Mouse (Mus musculus) lung, postnatal 36 days (tissue): Measurements from ENCODE around the gene Frmd4b.

Experiments
- DNase-seq: peaks from one replicate; pipeline ENCODE4 v3.0.0; 2022; ENCODE audit warnings: mixed read lengths

Gene Frmd4b

DNA sequence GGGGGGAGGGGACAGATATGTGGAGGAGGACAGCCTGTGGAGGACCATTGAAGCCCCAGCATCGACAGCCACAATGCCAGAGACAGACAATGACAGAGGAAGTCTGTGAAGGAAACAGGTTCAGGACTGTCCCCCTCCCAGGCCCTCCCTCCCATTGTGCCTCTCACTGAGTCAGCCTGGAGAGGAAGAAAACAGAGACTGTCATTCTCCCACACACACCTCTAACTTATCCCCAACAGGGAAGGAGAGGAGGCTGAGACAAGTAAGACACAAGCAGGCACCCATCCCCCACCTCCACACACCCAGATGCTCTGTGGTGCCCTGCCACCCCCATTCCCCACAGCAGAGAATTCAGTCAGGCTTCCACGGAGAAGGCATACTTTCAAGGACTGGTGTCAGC is 98.9 kb downstream of the Frmd4b start:
- DNase-seq: no peak

- no peak for DNase-seq
These were observed 99.6 kb downstream of the Frmd4b start for GRCm38 (mm10) chr6:97517616-97518235.

DNA sequence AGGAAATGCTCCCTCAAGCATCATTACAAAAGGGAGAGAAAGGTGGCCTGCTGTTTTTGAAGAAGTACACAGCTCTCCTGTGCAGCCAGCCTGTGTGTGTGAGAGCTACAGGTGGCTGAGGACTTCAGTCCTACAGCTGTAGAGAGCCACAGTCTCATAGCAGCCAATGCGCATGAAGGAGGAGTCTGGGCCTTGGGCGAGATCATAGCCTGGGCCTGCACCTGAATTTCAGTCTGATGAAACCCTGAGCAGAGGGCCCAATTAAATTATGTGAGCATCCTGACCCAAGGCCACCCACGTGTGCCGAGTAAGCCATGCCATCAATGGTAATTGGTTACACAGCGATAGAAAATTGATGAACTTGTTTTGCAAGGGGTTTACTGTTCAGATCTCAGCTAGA is 100.4 kb downstream of the Frmd4b start:
- no peak for DNase-seq

DNA sequence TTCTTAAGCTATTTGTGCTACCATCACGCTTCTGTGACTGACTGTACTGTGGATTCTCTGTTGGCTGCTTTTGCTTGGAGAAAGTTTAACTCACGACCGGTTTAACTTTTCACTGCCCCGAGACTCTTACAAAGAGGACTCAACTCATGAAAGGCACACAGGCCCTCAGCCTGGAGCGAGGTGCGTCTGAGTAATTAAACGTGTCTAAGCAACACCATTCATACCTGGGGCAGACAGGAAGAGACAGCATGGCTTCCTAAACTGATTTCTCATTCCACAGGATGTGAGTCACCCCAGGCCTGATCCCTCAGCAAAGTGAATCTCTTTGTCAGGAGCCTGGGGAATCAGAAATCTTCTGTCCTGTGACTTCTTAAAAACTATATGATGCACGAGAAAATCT is 106.6 kb downstream of the Frmd4b start:
- no peak for DNase-seq

GRCm38 (mm10) chr6:97509434-97509833 is 107.9 kb downstream of the Frmd4b start:
- peak; percentile 77 for DNase-seq

DNA sequence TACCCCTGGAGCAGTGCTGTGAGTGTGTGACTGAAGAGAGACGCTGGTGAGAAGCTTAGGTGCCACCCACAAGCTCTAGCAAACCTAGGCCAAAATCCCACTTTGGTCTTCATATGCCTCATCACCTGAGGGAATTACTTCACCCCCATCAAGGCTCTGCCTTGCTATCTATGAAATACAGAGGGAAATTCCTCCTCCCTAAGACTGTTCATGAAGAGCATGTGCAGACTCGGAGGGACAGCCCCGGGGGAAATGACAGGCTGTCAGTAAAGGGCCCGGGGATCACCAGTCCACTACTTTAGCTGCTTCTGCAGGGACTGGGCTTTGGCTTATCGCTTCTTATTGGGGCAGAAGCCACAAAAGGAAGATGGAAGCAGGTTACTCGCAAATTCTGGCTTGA is 108.9 kb downstream of the Frmd4b start:
- no peak for DNase-seq

GRCm38 (mm10) chr6:97507893-97508292 is 109.4 kb downstream of the Frmd4b start:
- peak; percentile 57 for DNase-seq

DNA sequence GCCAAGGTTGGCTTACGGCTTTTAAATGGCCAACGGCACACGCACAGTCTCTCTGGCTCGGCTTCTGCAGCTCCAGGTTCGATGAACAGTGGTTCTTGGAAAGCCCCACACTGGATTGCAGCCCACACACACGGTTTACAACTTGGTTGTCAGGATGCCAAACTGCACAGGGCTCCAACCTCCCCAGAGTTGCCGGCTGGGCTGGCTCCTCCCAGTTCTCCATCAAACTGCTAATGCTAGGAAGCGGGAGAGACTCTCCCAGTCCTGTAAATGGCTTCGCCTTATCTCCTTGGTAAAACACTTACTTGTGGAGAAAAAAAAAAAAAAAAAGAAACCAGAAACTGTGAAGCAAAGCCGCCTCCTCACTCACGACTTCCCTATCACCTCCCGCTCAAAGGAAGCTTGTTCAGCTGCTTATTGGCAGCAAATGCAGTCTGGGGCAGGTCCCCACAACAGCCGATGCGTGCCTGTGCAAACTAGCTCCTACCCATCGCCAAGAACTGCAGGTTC is 111.1 kb downstream of the Frmd4b start:
- peak; percentile 85 for DNase-seq

DNA sequence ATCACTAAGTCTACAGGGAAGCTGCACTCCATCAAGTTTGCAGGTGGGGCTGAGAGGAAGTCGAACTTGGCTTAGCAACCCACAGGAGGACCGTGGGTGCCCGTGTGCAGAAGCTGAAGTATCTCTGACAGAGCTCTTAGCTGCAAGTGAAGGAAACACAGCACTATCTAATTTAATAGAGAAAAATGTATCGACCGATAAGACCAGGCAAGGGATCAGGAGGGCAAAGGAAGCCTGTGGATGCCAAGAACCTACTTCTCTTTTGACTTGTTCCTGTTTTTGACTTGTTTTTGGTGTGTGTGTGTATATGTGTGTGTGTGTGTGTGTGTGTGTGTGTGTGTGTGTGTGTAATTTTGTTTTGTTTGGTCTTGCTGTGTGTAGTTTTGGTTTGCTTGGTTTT is 112.7 kb downstream of the Frmd4b start:
- no peak for DNase-seq

- DNase-seq: no peak
These were observed 116.3 kb downstream of the Frmd4b start for GRCm38 (mm10) chr6:97501000-97501399.

GRCm38 (mm10) chr6:97500246-97500645 is 117.1 kb downstream of the Frmd4b start:
- DNase-seq: no peak

DNA sequence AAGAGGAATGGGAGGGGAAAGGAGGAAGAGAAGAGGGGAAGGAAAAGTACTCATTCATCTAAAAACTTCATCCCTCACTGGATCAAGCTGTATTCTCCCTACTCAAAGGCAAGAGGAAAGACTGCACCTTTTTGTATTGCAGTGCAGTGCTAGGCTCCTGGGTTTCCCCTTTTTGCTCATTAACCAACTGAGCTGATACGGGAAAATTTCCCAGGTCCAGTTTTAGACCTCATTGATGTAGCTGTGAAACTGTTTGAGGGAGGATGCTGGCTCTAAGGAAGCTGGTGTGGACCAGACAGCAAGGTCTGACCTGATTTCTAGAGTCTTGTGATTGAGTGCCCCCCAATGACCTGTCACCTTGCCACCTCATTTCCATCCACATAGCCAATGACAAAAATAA is 121.3 kb downstream of the Frmd4b start:
- DNase-seq: no peak

DNA sequence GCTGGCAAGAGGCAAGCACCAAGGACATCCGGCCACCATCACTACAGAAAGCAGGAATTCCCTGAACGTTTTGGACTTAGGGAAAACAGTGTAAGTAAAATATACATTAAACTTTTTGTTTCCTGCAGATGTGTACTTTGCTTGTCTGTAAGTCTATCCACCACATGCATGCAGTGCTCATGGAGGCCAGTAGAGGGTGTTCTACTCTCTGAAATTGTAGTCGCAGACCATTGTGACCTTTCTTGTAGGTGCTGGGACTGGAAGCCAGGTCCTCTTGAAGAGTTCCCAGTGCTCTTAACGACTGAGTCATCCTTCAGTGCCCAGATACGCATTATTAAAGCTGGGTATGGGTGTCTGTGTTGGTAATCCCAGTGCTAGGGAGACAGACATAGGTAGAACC is 126.3 kb downstream of the Frmd4b start:
- DNase-seq: no peak

GRCm38 (mm10) chr6:97488821-97489220 is 128.5 kb downstream of the Frmd4b start:
- DNase-seq: peak; percentile 59

GRCm38 (mm10) chr6:97488280-97488679 is 129.1 kb downstream of the Frmd4b start:
- DNase-seq: no peak

- DNase-seq: peak; percentile 79
These were observed 129.7 kb downstream of the Frmd4b start for GRCm38 (mm10) chr6:97487535-97488081.

GRCm38 (mm10) chr6:97486813-97487361 is 130.5 kb downstream of the Frmd4b start:
- DNase-seq: no peak

DNA sequence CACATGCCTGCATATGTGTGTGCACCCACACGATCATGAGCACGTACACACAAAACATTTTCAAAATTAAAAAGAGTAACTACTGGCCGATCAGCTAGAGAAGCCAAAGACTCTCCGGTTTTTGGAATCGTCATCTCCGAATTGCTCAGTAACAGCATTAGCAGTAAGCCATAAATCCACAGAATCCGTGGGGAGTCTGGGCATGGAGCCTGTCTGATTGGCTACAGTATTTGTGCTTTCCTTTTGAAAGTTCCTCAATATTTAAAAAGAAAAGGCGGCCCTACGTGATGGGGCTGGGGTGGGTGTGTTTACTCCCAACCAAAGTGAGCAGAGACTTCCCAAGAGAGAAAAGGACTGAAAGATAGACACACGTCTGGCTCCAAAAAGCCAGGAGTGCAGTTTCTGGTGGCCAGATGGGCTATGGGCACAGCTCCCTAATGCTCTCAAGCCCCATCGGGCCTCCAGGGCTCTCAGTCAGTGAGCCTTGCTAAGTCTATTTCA is 131.4 kb downstream of the Frmd4b start:
- DNase-seq: no peak

- DNase-seq: no peak
These were observed 135.4 kb downstream of the Frmd4b start for GRCm38 (mm10) chr6:97481912-97482311.

DNA sequence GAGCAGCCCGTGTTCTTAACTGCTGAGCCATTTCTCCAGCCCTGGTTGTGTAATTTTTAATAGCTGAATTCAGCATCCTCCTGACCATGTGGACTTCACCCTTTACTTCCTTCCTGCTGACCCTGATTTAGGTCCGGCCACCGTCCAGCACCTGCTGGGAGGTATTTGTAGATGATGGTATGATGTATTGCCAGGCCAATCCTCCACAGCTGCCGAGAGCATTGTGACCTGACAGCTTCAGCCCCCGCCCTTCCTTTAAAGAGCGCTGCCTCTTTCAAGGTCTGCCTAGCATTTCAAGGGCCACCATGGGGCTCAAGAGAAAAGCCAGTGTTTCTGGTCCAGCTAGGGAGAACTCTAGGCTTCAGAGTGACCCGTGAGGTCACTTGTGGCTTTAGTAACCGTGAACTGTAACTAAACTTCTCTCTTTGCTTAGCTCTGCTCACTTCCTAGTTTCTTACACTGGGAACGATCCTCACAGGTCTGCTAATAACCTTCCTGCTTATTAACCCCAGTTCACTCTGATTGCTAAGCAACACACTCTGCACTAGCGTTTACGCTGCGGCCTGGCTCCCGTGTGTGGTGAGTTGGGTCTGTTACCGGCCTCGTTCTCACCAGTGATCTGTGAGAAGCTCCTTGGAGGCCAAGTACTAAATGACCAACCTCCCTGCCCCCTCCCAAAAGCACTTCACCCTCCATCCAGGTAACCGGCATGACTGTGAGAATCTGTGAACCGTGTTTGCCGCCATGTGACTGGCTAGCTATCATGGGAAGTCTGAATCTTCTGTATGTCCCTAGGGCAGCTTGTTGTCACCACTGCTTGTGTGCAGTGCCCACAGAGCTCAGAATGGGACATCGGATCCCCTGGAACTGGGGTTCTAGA is 138.1 kb downstream of the Frmd4b start:
- DNase-seq: peak; percentile 32

DNA sequence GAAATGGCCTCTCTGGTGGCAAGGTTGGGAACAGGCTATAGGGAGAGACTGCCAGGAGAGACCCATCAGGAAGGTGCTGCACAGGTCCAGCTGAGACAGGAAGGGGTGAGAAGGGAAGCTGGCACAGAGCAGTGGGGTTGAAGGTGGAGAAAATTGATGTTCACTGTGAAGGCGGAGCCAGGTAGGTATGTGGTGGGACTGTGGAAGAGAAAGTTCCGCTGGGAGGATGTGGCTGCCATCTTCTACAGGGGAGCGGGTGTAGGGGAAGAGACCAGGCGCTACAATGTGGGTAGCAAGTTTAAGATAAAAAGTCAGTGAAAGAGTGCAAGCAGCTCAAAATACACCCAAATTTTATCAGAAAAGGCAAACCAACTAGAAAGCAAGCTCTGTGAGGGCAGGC is 143.7 kb downstream of the Frmd4b start:
- DNase-seq: no peak

DNA sequence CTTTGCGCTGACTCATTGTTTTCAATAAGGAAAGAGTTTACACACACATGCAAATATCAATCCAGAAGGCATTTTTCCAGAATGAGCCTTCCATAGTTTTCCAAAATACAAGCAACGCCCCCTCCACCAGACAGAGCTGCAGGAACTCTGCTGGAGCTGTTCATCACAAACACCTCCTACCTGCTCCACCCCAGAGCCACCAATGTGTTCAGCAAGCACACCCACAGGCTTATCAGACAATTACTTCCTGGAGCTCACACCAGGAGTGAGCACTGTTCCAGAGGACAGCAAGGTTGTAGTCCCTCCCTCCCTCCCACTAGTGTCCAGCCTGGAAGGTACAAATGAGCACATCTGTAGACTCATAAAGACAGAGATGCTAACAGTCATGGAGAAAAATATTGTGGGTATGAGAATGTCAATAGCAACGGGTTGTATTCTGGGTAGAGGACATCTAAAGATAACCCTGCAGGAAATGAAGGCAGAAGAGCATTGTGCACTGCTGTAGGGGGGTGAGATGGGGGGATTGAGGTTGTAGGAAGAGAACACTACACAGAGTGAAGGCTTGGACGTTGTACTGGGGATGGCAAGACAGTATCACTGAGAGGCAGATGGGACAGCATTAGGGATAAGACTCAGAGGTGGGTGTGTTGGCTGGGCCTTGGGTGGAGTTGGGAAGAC is 144.3 kb downstream of the Frmd4b start:
- DNase-seq: no peak
